Mouse (Mus musculus) fibroblast of lung, adult 2 months (primary cell): Measurements from ENCODE around the gene Fam219a.

ENCODE experiments used
- DNase-seq: peaks from one replicate; pipeline ENCODE4 v3.0.0-alpha.2; 2011; ENCODE audit warnings: low read depth

The Fam219a gene

DNA sequence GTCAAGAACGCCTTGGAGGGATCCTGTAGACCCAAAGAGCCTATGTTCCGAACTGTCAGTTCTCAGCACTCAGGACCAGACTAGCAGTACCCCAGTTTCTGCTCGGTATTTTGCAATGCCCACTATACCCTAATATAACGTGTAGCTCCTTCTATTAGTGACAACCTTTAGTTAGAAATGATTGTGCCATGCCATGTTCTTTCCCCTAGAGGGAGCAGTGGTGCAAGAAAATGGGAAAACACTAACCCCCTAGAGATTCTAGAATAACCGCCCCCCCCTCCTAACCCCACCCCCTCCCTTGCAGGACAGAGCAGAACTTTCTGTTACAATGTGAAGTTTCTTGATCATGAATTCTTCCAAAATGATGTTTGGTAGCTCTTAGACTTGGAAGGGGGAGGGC is 65.0 kb downstream of the Fam219a start:
- DNase-seq: no peak

DNA sequence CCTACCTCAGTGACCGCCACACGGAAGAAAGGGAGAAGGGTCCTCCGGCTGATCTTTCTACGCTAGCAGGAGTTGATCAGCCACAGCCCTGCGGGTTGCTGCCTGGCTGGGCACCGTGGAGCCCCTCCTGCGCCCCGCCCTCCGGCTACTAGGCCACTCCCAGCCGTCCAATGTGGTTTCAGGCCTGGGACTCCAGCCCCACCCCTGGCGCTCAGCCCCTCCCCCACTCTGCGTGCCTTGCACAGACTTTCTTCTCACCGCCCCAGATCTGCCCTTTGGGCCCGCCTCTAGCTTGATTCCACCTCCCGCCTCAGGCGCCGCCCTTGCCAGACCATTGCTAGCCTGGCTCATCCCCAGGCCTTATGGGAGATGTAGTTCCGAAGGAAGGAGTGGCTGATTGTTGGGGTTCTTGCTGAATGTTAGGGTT is 66.3 kb downstream of the Fam219a start, which contains the start of gene AI464131:
AI464131 (minus strand) TSS at position 91 of the 427 bp plus-strand sequence.
- peak; percentile 94 for DNase-seq

DNA sequence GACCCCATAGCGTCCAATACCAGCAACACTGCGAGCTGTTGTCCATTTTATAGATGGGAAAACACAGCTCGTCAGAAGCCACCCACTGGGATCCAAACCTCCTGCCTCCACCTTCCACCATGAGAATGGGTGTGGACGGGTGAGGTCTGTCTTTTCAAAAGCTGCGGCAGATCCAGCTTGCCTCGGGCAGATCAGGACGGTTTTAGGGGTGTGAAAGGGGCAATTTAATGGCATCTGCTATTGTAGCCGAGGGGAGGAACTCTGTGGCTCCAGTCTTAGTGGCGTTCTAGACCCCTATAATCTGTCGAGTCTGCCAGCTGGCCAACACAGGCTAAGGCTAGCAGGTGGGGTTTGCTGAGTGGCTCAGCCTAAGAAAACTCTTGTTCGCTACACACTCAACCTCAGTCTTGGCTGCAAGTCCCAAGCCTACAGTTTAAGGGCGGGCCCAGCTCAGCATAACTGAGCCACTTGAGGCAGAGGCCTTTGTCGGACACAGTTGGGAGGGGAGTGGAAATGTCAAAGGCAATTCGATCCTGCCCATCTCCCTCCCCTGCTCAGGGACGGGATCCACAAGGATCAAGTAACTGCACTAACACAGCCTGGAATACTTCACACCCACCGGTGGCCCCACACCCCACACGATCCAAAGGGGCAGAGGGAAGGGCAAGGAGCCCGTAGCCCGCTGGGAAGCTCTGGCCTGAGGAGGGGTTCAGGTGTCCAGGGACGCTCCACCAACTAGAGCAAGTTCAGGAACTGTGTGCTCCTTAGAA is 67.0 kb downstream of the Fam219a start:
- peak; percentile 54 for DNase-seq

DNA sequence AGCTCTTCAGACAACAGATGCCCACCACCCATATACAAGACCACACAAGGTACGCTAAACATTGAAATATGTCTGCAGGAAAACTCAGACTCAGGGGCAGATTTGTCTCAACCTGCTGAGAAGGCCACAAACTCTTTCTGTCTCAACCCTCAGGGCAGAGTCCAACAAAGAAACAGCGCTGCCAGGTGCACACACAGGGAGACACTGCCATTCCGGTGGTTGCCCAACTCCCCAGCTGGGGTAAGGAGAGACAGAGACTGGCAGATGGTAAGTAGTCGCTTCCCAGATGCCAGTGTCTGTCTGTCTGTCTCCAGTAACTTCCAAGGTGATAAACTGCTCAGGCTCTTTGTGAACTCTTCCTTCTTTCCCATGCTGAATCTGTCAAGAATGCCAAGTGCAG is 68.6 kb downstream of the Fam219a start:
- DNase-seq: no peak

DNA sequence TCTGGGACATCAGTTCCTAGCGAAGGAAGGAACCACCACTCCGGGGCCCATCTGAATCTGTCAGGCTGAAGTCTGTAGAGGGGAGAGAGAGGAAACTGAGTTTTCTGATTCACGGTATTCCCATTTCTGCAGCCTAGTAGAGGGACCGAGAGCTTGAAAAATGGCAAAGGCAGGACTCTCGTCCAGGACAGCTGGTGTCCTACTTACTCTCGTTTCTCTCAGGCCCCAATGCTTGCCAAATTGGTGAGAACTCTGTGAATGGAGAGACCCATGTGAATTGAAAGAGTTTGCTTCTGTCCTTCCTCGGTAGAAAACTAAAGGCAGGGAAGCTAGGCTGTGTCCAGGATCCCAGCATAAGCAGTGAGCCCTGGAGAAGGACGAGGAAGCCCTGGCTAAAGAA is 69.7 kb downstream of the Fam219a start:
- DNase-seq: no peak

DNA sequence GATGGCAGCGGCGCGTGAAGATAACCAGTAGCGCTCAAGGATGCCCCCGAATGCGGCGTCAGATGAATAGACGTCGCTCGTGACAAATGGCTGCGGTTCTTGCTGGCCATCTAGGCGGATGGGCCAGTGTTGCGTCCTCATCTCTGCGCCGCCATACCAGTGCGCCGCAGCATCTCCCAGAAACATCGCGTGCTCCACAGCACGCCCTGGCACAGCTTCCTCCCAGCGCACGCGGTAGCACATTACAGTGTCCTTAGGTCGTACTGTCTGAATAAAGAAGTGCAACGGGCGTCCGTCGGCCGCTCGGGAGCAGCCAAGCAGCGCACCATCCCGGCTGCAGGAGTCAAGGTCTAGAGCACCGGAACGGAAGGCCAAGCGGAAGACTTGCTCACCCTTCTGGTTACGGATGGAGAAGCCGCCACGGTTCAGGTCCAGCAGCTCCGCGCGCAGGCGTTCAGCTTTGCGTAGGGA is 70.4 kb downstream of the Fam219a start:
- no peak for DNase-seq

DNA sequence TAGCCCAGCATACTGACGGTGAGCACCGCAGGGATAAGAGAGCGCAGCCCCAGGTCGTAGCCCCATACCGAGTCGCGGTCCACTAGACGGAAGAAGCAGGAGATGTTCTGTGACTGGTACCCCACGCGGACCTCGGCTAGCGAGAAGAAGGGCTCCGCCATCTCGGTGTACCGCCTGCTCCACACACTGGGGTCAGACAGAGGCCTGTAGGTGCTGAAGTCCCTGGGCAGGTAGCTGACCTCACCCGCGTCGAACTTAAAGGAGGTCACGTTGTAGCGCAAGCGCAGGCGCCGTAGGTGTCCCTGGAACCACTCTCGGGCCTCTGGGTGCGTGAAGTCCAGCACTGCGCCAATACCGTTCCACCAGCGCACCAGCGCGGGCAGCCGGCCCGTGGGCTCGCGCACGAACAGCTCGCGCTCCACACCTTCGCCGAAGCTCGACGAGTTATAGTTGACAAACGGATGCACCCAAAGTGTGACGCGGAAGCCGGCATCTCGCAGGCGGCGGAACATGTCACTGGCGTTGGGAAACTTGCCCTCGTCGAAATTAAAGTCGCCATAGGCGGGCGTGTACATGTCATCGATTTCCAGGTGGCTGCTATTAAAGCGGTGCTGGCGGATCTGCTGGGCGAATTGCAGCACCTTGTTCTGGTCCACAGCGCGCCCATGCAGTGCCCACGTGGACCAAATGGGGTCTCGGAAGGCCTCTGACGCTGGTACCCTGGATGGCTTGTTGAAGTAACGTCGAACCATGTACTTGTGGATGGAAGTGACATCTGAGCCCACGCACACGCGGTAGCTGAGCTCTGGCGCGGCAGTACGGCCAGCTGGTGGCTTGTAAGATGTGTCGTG is 71.1 kb downstream of the Fam219a start:
- DNase-seq: no peak

DNA sequence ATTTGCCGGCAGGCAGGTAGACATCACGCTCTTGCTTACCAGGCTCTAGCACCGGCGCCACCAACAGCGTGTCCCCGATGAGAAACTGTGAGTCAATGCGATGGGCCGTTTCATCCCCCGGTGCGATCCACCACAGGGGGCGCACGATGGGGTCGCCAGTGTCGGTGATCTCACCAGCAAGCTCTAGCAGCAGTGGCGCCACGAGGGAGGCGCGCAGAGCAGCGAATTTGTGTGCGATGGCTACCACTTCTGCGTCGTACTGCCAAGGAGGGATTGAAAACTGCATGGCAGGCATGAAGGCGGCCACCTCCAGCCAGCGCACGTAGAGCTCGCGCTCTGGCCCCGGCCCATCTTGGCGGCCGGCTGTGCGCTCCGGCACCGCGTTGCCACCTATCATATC is 71.8 kb downstream of the Fam219a start:
- no peak for DNase-seq

DNA sequence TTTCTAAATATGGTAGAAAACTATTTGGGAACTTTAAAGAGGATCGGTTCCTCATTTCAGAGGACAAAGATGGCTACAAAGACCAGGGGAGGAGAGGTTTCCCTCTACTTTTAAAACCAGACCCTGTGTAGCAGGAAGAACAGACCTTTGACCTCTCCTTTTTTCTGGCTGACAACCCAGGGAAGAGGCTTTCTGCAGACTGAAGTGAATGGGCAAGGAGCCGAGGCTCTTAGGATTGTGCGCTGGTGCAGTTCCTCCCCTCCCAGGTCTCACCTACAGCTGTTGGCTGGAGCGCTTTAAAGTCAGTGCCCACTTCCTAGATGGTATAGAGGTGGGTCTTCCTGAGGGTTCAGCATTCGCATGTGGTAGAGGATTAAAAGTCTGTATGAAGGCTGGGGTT is 72.3 kb downstream of the Fam219a start:
- no peak for DNase-seq

DNA sequence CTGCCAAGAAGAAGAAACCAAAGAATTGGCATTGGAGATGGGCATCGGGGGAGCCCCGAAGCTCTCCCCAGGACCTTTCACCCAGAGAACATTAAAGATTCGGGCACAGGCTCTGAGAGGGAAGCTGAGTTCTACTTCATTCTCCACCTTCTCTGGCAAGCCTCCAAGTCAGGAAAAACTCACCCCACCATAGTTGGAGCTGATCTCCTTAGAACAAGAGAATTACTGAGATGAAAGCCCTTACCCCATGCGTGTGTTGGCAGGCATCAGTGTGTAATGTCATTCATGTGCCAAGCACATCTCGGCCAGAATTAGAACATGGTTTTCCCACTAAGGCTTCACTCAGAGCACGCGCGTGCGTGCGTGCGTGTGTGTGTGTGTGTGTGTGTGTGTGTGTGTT is 73.5 kb downstream of the Fam219a start:
- no peak for DNase-seq

DNA sequence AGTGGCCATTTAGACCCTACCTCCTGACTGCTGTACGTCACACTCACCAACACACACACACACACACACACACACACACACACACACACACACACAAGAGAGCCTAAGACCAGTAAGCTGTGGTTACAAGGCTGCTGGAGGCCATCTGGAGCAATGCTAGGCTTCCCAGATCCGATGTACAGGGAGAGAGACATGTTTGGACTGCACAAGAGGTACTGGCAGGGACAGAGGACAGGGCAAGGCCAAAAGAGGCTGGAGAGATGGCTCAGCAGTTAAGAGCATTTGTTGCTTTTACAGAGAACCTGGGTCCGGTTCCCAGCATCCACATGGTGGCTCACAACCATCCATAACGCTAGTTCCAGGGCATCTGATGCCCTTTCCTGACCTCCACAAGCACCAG is 74.3 kb downstream of the Fam219a start:
- no peak for DNase-seq

DNA sequence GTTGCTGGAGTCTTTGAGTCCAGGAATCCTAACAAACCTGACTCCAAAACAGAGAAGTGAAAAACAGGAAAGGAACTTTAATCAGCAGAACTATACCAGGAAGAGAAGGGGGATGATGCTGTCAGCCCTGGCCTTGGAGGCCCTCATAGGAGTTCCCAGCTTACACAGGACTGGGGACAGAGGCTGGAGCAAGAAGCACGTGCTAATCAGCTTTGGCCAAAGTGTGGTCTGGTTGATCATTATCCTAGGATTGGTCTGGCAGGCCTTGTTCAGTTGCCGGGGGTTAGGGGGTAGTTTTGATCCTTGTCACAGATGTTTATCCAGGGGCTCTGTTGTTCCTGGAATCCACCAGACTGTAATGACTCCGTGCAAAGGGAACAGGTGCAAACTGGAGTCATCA is 75.0 kb downstream of the Fam219a start:
- DNase-seq: no peak

DNA sequence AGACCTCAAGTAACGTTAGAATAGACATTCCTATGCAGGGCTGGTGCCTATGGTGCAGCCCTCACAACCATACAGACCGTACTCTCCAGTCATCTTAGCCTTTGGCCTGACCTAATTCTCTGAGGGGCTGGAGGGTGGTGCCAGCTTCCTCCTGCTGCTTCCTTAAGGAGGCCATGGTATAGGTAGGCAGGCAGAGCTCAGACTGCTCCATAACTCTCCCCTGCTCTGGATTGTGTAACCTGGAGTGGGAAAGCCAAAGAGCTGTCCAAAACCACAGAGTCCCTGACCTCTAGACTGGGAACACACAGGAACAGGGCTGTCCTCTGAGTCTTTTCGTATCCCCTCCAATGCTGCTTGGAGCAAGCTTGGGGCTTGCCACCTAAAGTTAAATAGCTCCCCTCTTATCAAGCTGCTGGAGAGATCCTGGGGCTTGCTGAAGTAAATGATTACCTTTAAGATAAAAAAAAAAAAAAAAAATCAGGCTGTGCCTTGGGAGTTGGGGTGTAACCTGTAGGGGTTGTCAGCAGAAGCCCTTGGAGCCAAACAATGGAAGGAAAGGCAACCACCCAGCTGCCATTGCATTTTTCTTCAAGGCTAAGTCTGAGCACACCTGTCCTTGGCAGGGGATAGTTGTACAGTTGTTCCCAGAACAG is 75.7 kb downstream of the Fam219a start:
- DNase-seq: no peak

DNA sequence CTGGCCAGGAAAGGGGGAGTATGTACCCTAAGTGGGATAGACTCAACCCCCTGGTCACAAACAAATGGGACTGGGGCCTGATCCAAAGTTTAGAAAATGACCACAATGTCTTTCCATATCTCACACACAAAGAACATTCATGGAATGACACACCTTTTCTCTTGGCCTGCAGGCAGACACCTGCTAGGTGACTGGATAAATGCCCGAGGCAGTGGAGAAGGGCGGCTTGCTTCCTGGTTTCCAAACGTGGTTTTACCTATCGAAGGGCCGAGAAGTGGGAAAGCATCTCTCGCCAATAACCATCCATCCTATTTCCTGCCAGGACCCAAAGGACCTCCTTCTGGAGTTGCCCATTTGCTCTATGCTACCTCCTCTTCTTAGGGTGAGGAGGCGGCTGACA is 76.4 kb downstream of the Fam219a start:
- DNase-seq: no peak

DNA sequence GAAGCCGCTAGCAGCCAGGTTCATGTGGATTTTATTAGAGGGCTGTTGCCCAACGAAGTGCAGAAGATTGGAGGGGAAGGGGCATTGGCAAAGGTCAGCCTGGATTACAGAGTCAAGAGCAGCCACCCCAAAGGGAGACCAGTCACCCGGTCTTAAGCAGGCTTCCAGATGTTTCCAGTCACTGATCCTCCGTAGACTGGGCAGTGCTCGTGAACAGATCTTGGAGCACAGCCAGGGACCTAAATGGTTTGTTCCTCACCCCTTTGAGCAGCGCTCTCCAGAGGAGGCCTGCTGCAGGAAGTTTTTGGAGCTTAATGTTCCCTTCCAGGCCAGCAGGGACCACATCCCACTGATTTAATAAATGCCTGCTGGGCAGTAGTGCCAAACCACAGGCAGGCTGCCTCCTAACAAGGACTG is 87.7 kb downstream of the Fam219a start:
- DNase-seq: peak; percentile 89

DNA sequence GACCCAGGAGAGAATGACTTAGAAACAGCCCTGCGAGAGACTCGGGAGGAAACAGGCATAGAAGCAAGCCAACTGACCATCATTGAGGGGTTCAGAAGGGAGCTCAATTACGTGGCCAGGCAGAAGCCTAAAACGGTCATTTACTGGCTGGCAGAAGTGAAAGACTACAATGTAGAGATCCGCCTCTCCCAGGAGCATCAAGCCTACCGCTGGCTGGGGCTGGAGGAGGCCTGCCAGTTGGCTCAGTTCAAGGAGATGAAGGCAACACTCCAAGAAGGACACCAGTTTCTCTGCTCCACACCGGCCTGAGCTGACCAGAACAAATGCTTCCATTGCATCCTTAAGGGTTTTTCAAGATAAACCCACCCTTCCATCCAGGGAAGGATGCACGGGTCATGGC is 89.1 kb downstream of the Fam219a start:
- no peak for DNase-seq

DNA sequence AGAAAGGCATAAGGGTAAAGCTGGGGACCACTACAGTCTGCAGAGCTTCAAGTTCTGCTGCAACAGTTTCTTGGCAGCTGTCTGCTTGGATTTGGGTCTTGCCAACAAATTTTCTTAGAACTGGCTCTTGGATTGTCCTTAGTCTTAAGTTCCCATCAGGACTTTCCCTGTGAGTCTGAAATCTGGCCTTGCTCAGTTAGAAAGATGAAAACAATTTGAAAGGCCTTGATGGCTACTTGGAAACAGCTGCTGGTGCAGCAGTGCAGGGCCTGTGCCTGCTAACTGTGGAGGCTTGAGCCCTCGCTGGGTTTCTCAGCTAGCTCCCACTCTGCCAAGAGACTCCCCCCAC is 89.9 kb downstream of the Fam219a start:
- no peak for DNase-seq

DNA sequence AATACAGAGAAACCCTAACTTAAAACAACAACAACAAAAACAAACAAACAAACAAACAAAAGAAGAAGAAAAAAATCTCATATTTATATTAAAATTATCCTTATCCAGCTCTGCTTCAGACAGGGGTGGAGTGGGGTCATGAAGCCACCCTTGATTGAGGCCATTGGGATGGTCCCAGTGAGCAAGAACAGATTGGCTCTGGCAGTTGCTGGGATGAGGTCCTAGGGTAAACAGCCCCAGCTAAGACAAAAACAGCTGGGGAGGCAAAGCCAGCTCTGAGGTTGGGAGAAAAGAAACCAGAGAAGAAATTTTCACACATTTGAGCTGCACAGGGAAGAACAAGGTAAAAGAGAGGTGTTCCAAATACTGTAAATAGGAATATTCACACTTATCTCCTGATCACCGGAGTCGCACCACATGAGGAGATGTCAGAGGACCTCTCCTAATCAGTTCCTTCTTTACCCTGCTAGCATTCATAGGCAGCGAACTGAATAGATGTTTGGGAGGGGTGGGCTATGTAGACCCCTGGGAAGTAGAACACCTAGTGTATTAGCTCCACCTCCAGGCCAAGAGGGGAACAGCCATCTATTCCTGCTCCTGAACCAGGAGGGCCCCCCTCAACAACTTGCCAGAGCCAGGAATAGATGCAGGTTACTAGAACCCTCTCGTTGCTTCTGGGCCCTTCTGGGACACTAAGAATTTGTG is 90.4 kb downstream of the Fam219a start:
- no peak for DNase-seq

DNA sequence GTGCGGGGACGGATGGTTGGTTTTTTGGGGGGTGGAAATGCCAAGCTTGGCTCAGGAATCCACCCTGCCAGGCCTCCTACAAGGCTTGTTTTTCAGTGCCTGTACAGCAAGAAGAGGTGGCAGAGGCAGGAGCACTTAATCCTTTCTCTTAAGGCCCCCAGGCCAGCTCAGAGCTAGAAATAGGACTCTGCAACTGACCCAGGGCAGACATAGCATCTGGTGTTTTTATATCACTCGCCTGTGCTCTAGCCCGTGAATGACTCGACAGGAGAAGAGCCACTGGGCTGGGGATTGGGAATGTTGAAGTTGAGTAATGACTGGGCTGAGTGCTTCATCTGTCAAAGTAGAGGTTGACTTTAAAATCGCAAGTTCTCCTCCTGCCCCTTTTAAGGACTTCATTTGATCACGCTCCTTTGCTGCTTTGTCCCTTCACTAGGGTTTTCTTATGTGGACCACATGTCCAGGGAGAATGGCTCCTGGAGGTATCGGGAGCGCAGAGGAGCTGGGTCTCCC is 91.6 kb downstream of the Fam219a start:
- no peak for DNase-seq

DNA sequence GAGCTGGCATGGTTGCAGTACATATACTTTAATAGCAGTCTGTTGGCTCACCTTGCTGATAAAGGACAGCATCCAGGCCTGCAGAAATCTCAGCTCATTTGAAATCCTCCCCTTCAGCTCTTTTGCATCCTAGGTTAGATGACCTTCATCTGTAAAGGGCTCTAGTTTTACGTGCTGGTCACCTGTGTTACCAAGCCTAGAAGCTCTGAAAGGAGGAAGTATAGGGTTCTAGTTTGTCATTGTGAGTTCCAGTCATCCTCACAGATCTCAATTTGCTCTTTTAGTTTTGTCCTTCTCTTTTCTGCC is 98.0 kb downstream of the Fam219a start:
- DNase-seq: no peak

DNA sequence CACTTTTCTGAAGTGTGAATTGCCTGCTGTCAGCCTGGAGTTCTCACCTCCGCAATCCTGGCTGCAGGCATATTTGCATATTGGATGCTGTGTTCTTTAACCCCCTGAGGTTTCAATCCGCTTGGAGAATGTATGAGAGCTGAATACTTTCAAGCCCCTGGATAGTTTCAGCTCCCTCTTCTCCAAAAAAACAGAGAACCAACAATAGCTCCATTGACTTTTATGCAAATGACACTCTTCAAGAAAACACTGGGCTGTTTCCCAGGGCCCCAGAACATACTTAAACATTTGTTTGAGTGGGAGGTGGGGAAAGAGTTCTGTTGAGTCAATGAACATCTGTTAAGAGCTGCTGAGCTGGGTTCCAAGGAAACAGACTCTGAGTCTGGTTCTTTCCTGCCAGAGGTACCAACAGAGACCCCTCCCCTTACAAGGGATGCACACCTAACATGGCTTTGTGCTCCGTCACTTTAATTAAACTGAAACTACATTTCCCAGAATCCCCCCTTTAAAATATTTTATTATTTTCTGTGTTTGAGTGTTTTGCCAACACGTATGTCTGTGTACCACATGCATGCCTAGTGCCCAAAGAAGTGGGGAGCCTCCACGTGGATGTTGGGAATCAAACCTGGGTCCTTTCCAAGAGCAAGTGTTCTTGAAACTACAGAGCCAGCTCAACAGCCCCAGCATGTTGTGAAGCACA is 98.5 kb downstream of the Fam219a start:
- peak; percentile 85 for DNase-seq
